Comparison of ENCODE assay signal across 8 mouse cellular contexts in the genomic region with DNA sequence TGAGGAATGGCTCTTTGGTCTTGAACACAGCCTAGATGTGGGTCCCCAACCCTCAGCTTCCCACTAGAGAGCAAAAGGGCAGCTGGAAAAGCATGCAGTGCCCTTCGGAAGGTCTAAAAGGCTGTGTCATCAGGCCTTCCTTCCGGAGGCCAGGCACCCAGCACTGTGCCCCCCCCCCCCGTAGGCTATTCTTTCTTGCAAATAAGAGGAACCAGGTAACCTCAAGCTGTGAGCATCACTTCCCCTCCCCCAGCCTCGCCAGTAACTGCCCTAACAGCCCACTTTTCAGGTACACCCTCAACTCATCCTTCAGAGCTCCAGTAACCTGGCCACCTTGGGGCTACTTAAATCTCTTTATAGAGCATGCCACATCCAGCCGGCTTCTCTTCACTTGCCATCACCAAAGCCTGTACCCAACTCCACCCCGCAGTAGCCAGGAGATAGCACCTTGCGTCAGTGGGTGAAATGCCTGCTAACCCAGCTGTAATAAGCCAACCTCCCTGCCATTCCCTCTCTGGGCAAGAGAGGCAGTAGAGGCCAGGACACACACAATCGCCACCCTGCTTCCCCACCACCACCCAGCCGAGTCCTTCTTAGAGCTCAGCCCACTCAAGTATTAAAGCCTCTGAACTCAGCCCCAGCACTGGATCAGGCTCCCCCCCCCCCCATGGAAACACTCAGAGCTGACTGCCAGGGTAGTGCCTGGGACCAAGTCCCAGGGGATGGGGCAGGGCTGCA. TPM values are rescaled to one million over a fixed set of nuclear protein-coding genes. Genes with fewer than 3 reads are reported as not detected.
DNase-seq lines count a peak whose midpoint lies in the region; ATAC-seq and TF ChIP-seq lines count a peak whose summit lies in the region.

No protein-coding gene starts in this region.

- no peak overlapping the region for H3K27ac ChIP-seq in cortical plate, adult 2 months (ENCODE audit: insufficient read depth, low read length)
- H3K27ac ChIP-seq in intestine, postnatal 0 days (ENCODE audit: low read depth, low read length), result no peak overlapping the region; the same call in 1 of the 2 replicates
- H3K27ac ChIP-seq in lung, embryonic 16.5 days (ENCODE audit: low read length), result no peak overlapping the region
- H3K27ac ChIP-seq in spleen, adult 2 months (ENCODE audit: insufficient read depth, low read length), result peak overlapping the region; percentile 75

- no peaks in the 10 kb centered on the region for H3K36me3 ChIP-seq in intestine, postnatal 0 days (ENCODE audit: control insufficient read depth, insufficient read depth)
- no peaks in the 10 kb centered on the region for H3K36me3 ChIP-seq in lung, embryonic 16.5 days (ENCODE audit: control insufficient read depth, insufficient read depth, low read length)
- H3K36me3 ChIP-seq in spleen, adult 2 months (ENCODE audit: control insufficient read depth, insufficient read depth, low read length), result no peaks in the 10 kb centered on the region

- TF ChIP-seq POLR2A in cortical plate, adult 2 months (IDR thresholded peaks at IDR 0.05; ENCODE audit: extremely low read depth, insufficient read depth, low read length), result no peak
- TF ChIP-seq POLR2A in spleen, adult 2 months (IDR thresholded peaks at IDR 0.05; ENCODE audit: low read depth, low read length), result no peak

- peaks cover 2% of the 10 kb centered on the region; the same call in 1 of the 2 replicates for H3K4me1 ChIP-seq in cortical plate, adult 2 months (ENCODE audit: control insufficient read depth, insufficient read depth, low read length)
- 0 out of 2 replicates have a peak, but pooled peaks cover 3% of the 10 kb centered on the region for H3K4me1 ChIP-seq in intestine, postnatal 0 days (replicated peaks; ENCODE audit: control insufficient read depth, insufficient read depth, low read length)
- H3K4me1 ChIP-seq in lung, embryonic 16.5 days (replicated peaks; ENCODE audit: control insufficient read depth, insufficient read depth, low read length), result peaks cover 11% of the 10 kb centered on the region; the same call in 1 of the 2 replicates
- H3K4me1 ChIP-seq in spleen, adult 2 months (ENCODE audit: control insufficient read depth, insufficient read depth, insufficient read length), result peaks cover 30% of the 10 kb centered on the region; the same call in 1 of the 2 replicates

- no peak overlapping the region for H3K4me3 ChIP-seq in cortical plate, adult 2 months (ENCODE audit: insufficient read depth, low read length)
- H3K4me3 ChIP-seq in intestine, postnatal 0 days (ENCODE audit: low read depth, low read length), result no peak overlapping the region
- H3K4me3 ChIP-seq in lung, embryonic 16.5 days (ENCODE audit: low read length), result no peak overlapping the region
- peak overlapping the region; percentile 21; the same call in 1 of the 2 replicates for H3K4me3 ChIP-seq in spleen, adult 2 months (ENCODE audit: extremely low read depth, insufficient read depth, insufficient read length)

- peak overlapping the region; percentile 97 for H3K4me2 ChIP-seq in intestine, postnatal 0 days (replicated peaks; ENCODE audit: low read depth)
- H3K4me2 ChIP-seq in lung, embryonic 16.5 days (ENCODE audit: low read depth, low read length), result peak overlapping the region; percentile 88; the same call in 1 of the 2 replicates

- peak; percentile 44 for TF ChIP-seq CTCF in cortical plate, adult 2 months (IDR thresholded peaks at IDR 0.05; ENCODE audit: extremely low read depth, insufficient read depth, low read length)
- TF ChIP-seq CTCF in intestine, postnatal 0 days (IDR thresholded peaks at IDR 0.05; ENCODE audit: low read depth), result peak; percentile 66
- peak; percentile 19; the same call in 1 of the 2 replicates for TF ChIP-seq CTCF in spleen, adult 2 months (IDR thresholded peaks at IDR 0.05; ENCODE audit: extremely low read depth, insufficient read depth, insufficient read length, insufficient replicate concordance)

- DNase-seq in adrenal gland, postnatal 14 days, result peak; percentile 62
- DNase-seq in adrenal gland, adult 18-20 months (ENCODE audit: low spot score in 2 of 2), result no peak
- DNase-seq in CD4-positive, CD25-positive, alpha-beta regulatory T cell, adult 2 months (ENCODE audit: low read depth, low spot score), result peak; percentile 73
- DNase-seq in spleen, adult 2 months (ENCODE audit: low read depth in 1 of 2, low spot score in 2 of 2), result peak; percentile 75 to 79
- no peak for DNase-seq in urinary bladder, postnatal 10 days (ENCODE audit: low spot score)

- H3K27me3 ChIP-seq in intestine, postnatal 0 days (replicated peaks; ENCODE audit: control insufficient read depth, insufficient read depth, low read length), result no peaks in the 10 kb centered on the region
- H3K27me3 ChIP-seq in lung, embryonic 16.5 days (ENCODE audit: control insufficient read depth, insufficient read depth, low read depth, low read length), result no peaks in the 10 kb centered on the region
- no peaks in the 10 kb centered on the region for H3K27me3 ChIP-seq in spleen, adult 2 months (ENCODE audit: control insufficient read depth, insufficient read depth, low read length)

- 54% methylated on average over 9 of the region's 9 CpGs for WGBS in intestine, postnatal 0 days
- WGBS in lung, embryonic 16.5 days, result 39% methylated on average over 9 of the region's 9 CpGs
- 5% methylated on average over 9 of the region's 9 CpGs for WGBS in spleen, adult 2 months

- H3K9me3 ChIP-seq in intestine, postnatal 0 days (ENCODE audit: control insufficient read depth), result no peaks in the 10 kb centered on the region
- H3K9me3 ChIP-seq in lung, embryonic 16.5 days (ENCODE audit: control insufficient read depth, low read length), result no peaks in the 10 kb centered on the region

- H3K9ac ChIP-seq in intestine, postnatal 0 days (ENCODE audit: low read depth, low read length), result no peak overlapping the region
- no peak overlapping the region for H3K9ac ChIP-seq in lung, embryonic 16.5 days (ENCODE audit: low read length)

- 0 out of 2 replicates have a peak, but pooled peaks have one; percentile 18 for ATAC-seq in intestine, postnatal 0 days
- ATAC-seq in lung, embryonic 16.5 days (ENCODE audit: low read depth), result peak; percentile 35; the same call in 1 of the 2 replicates

RNA-seq across cellular contexts. Expression of a gene that starts 1.6 kb away (rescaled TPM):
- total RNA-seq in adrenal gland, postnatal 14 days (2021), result 4.7 and 7.5 TPM in 2 replicates
- total RNA-seq in adrenal gland, adult 18-20 months (2021), result 1 to 10 TPM; 4.5 to 4.8 TPM
- 12.7 and 13.1 TPM in 2 replicates for polyA plus RNA-seq in cortical plate, adult 2 months (2012; rRNA removed)
- polyA plus RNA-seq in intestine, postnatal 0 days (2015; fragmentation: Nextera tagmentation; extraction: Ambion mirVana), result 24.8 and 28.6 TPM in 2 replicates
- polyA plus RNA-seq in lung, embryonic 16.5 days (2015; fragmentation: Nextera tagmentation; extraction: Ambion mirVana), result 15.2 and 17.5 TPM in 2 replicates
- polyA plus RNA-seq in spleen, adult 2 months (2012; rRNA removed), result 23.6 and 24.0 TPM in 2 replicates

Comparison
In these comparisons a context has a peak if more than half of its experiments do, and no peak if none do; other contexts are left out.
1. DNase-seq: peak in adrenal gland, postnatal 14 days (single experiment), CD4-positive, CD25-positive, alpha-beta regulatory T cell, adult 2 months (single experiment) and spleen, adult 2 months (2 of 2); none in adrenal gland, adult 18-20 months (0 of 2) and urinary bladder, postnatal 10 days (single experiment).
2. Peak in every context shown above with its lines, with median percentiles within 50 percentile points of each other: CTCF ChIP-seq.